Mouse (Mus musculus): ENCODE data around the gene Hist2h2ac. TPM values are rescaled to one million over a fixed set of nuclear protein-coding genes. Genes with fewer than 3 reads are reported as not detected.
"Not testable (repeated sequence)": the region's sequence is repeated elsewhere in the genome, so short reads cannot be mapped to it uniquely, and the experiment has no call there.

The Hist2h2ac gene
- polyA plus RNA-seq, 1 experiment from 2014 or later, result 13.3 TPM

DNA sequence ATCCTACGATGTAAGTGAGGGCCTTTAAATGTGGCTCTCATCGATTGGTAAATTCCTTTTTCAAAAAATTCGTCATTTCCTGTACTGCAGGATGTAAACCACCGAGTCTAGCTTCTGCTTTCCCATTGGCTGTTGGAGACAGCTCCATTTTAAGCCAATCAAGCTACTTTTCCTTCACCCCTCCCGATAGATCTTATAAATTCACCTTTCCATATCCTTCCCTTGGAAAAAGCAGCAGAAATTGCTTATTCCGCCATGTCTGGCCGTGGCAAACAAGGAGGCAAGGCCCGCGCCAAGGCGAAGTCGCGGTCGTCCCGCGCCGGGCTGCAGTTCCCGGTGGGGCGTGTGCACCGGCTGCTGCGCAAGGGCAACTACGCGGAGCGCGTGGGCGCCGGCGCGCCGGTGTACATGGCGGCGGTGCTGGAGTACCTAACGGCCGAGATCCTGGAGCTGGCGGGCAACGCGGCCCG lies 984 bp downstream of the Hist2h2ac start, which contains the start of the genes Bola1 and Hist2h2ab:
Bola1 (minus strand) TSS at position 49 of the 470 bp plus-strand sequence.
Hist2h2ab (plus strand) TSS at position 205 of the 470 bp plus-strand sequence.
- Histone ChIP-seq H3K9ac (peak within 1 kb of the TSS; percentile 88), H3K36me3 (ENCODE audit: poor library complexity, severe bottlenecking) (no peaks in the 10 kb centered on the region), H3K9me3 (replicated peaks) (no peaks in the 10 kb centered on the region), H3K4me1 (peaks cover 42% of the 10 kb centered on the region), H3K4me3 (peak within 1 kb of the TSS; percentile 61), H3K27ac (peak within 1 kb of the TSS; percentile 98), H3K4me2 (peak within 1 kb of the TSS; percentile 87), H3K27me3 (no peaks in the 10 kb centered on the region)
- peak; percentile 91 for ATAC-seq
- 0% methylated on average over 37 of the region's 37 CpGs for WGBS

- Histone ChIP-seq H3K27ac (peak overlapping the region; percentile 98), H3K27me3 (no peaks in the 10 kb centered on the region), H3K9ac (peak overlapping the region; percentile 88), H3K4me3 (peak overlapping the region; percentile 61), H3K36me3 (ENCODE audit: poor library complexity, severe bottlenecking) (no peaks in the 10 kb centered on the region), H3K4me1 (peaks cover 40% of the 10 kb centered on the region), H3K9me3 (replicated peaks) (no peaks in the 10 kb centered on the region), H3K4me2 (peak overlapping the region; percentile 87)
- peak; percentile 39 for ATAC-seq
- WGBS, result under 1% methylated on average over 12 of the region's 12 CpGs
Observed at GRCm38 (mm10) chr3:96219191-96219641, 1.5 kb downstream of the Hist2h2ac start.

DNA sequence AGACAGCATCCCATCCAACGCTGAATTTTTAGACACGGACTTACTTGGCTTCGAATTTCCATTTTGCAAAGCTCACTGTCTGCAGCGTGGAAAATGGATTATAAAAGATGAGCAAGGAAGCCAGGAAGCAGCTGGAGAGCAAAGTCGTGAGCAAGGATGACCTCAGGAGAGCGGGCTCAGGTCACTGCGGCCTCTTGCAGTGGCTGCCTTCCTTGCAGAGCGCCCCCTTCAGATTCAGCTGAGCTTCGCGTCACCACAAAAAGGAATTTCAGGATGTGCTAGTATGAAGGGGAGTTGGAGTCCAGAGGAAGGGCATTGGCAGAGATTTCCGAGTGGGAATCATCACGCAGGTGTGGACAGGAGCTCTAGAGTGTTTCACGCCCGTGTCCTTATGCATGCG lies 11.4 kb downstream of the Hist2h2ac start:
- H3K4me3 ChIP-seq, result no peak overlapping the region
- no peak overlapping the region for H3K4me2 ChIP-seq
- H3K36me3 ChIP-seq (ENCODE audit: poor library complexity, severe bottlenecking), result no peaks in the 10 kb centered on the region
- H3K27ac ChIP-seq, result no peak overlapping the region
- no peak overlapping the region for H3K9ac ChIP-seq
- 28% methylated on average over 15 of the region's 15 CpGs for WGBS
- H3K27me3 ChIP-seq, result no peaks in the 10 kb centered on the region
- no peaks in the 10 kb centered on the region for H3K4me1 ChIP-seq
- H3K9me3 ChIP-seq (replicated peaks), result no peaks in the 10 kb centered on the region
- no peak for ATAC-seq

- 90% methylated on average over 3 of the region's 3 CpGs for WGBS
- no peak overlapping the region for H3K4me2 ChIP-seq
- no peak overlapping the region for H3K27ac ChIP-seq
- no peaks in the 10 kb centered on the region for H3K36me3 ChIP-seq (ENCODE audit: poor library complexity, severe bottlenecking)
- no peak overlapping the region for H3K9ac ChIP-seq
- H3K9me3 ChIP-seq (replicated peaks), result no peaks in the 10 kb centered on the region
- H3K27me3 ChIP-seq, result no peaks in the 10 kb centered on the region
- no peak overlapping the region for H3K4me3 ChIP-seq
- ATAC-seq, result no peak
- no peaks in the 10 kb centered on the region for H3K4me1 ChIP-seq
Observed at GRCm38 (mm10) chr3:96207819-96208218, 12.9 kb downstream of the Hist2h2ac start.

GRCm38 (mm10) chr3:96199731-96200130 lies 20.9 kb downstream of the Hist2h2ac start:
- H3K27me3 ChIP-seq, result no peaks in the 10 kb centered on the region
- no peak overlapping the region for H3K9ac ChIP-seq
- 72% methylated on average over 2 of the region's 2 CpGs for WGBS
- H3K4me3 ChIP-seq, result no peak overlapping the region
- no peaks in the 10 kb centered on the region for H3K9me3 ChIP-seq (replicated peaks)
- no peak for ATAC-seq
- no peak overlapping the region for H3K4me2 ChIP-seq
- 0 out of 2 replicates have a peak, but pooled peaks cover 4% of the 10 kb centered on the region for H3K36me3 ChIP-seq (ENCODE audit: poor library complexity, severe bottlenecking)
- no peak overlapping the region for H3K27ac ChIP-seq
- peaks cover 15% of the 10 kb centered on the region for H3K4me1 ChIP-seq

GRCm38 (mm10) chr3:96198601-96199251 lies 22.0 kb downstream of the Hist2h2ac start:
- H3K4me2 ChIP-seq; H3K9me3 ChIP-seq (replicated peaks); H3K27me3 ChIP-seq; H3K4me3 ChIP-seq; ATAC-seq; H3K9ac ChIP-seq; H3K27ac ChIP-seq: not testable (repeated sequence)
- 24% methylated on average over 8 of the region's 8 CpGs for WGBS
- Histone ChIP-seq H3K36me3 (ENCODE audit: poor library complexity, severe bottlenecking) (peaks cover 14% of the 10 kb centered on the region; the same call in 1 of the 2 replicates), H3K4me1 (peaks cover 15% of the 10 kb centered on the region)

- Histone ChIP-seq H3K36me3 (ENCODE audit: poor library complexity, severe bottlenecking) (peaks cover 20% of the 10 kb centered on the region; the same call in 1 of the 2 replicates), H3K27me3 (no peaks in the 10 kb centered on the region), H3K4me3 (peak overlapping the region; percentile 62), H3K9ac (peak overlapping the region; percentile 14; the same call in 1 of the 2 replicates), H3K9me3 (replicated peaks) (no peaks in the 10 kb centered on the region), H3K27ac (no peak overlapping the region), H3K4me1 (peaks cover 15% of the 10 kb centered on the region), H3K4me2 (peak overlapping the region; percentile 97)
- ATAC-seq, result peak; percentile 31
- WGBS, result 6% methylated on average over 6 of the region's 6 CpGs
Observed at GRCm38 (mm10) chr3:96198181-96198580, 22.5 kb downstream of the Hist2h2ac start.

DNA sequence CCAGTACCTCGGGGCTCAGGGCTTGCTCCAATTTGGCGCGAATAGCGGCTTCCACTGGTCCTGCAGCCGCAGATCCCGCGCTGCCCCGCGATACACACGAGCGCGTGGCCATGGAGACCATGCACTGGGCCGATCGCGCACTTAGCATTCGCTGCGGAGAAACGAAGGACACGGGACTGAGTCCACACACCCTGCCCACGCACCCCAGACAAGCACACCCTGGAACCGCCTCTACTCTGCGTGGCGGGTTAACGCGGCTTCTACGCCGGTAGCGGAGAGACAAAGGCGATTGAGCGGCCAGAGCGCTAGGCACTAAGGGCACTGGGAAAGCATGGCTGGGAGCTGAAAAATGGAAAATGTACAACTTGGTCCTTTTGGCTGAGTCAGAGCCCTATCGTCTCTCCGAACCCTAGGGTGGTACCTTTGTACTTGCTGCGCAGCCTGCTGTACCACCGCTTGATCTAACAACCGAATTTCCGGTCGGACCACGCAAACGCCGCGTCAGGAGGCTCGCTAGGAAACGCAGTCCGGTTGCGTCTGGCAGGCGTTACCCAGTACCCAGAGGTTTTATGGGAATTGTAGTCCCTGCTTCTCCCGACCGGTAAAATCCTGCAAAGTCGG lies 23.4 kb downstream of the Hist2h2ac start:
- Histone ChIP-seq H3K9me3 (replicated peaks) (no peaks in the 10 kb centered on the region), H3K9ac (peak overlapping the region; percentile 94), H3K27ac (peak overlapping the region; percentile 96), H3K36me3 (ENCODE audit: poor library complexity, severe bottlenecking) (peaks cover 23% of the 10 kb centered on the region; the same call in 1 of the 2 replicates), H3K27me3 (no peaks in the 10 kb centered on the region), H3K4me1 (peaks cover 15% of the 10 kb centered on the region), H3K4me2 (peak overlapping the region; percentile 97), H3K4me3 (peak overlapping the region; percentile 62)
- peak; percentile 95 for ATAC-seq
- under 1% methylated on average over 50 of the region's 50 CpGs for WGBS

DNA sequence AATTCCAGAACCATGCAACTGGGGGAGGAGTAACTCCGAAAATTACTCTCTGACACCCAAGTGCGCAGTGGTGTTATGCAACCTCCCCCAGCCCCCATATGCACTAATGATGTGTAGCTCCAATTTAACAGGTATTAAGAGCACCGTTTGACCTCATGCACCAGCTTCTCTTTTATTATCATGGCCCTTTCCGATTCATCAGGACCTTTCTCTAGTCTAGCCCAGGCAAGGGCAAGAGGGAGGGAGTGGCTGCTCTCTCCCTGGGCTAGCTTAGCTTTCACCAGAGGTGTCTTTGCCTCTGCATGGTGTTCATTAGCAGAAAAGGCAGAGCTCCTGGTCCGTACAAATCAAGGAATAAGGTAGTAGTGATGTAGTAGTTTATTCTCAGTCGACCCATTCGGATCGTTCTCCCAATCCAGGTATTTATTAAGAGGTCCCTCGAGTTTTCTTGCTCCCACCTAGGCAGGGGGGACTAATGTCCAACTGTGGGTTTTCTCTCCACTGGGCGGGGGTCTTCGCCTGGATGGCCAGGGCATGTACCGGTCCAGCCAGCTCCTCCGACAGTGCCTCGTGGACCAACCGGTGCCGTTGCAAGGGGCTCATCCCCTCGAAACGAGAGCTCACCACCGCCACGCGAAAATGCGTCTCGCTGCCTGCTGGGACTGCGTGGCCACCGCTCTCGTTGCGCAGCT lies 24.1 kb downstream of the Hist2h2ac start:
- Histone ChIP-seq H3K4me3 (peak overlapping the region; percentile 62), H3K4me1 (peaks cover 15% of the 10 kb centered on the region), H3K9me3 (replicated peaks) (no peaks in the 10 kb centered on the region), H3K9ac (peak overlapping the region; percentile 94), H3K4me2 (peak overlapping the region; percentile 97), H3K27me3 (no peaks in the 10 kb centered on the region), H3K36me3 (ENCODE audit: poor library complexity, severe bottlenecking) (peaks cover 23% of the 10 kb centered on the region; the same call in 1 of the 2 replicates), H3K27ac (peak overlapping the region; percentile 96)
- WGBS, result 21% methylated on average over 27 of the region's 27 CpGs
- peak; percentile 9; the same call in 1 of the 2 replicates for ATAC-seq

DNA sequence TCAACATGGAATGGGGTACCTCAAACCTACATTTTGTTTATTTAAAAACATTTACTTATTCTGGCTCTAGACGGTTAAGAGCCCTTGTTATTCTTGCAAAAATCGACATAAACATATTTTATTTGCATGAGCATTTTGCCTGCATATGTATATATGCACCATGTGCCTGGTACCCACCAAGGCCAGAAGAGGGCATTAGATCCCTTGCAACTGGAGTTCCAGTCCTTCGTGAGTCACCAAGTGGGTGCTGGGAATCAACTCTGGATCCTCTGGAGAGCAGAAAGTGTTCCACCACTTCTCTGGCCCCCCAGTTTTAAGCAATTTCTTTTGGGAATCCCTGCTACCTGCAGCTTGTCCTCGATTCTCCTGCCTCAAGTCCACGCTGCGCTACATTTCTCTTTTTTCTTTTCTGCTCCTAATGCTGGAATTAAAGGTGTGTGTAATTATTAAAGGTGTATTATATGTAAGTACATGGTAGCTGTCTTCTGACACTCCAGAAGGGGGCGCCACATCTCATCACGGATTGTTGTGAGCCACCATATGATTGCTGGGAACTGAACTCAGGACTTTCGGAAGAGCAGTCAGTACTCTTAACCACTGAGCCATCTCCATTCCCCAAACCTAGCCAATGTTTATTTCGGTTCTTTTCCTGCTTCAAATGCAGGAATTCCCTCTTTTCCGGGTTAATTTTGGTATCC lies 24.9 kb downstream of the Hist2h2ac start:
- H3K36me3 ChIP-seq (ENCODE audit: poor library complexity, severe bottlenecking), result peaks cover 23% of the 10 kb centered on the region
- peaks cover 15% of the 10 kb centered on the region for H3K4me1 ChIP-seq
- no peak for ATAC-seq
- 91% methylated on average over 11 of the region's 11 CpGs for WGBS
- H3K27ac ChIP-seq, result no peak overlapping the region
- H3K9ac ChIP-seq, result no peak overlapping the region
- no peaks in the 10 kb centered on the region for H3K27me3 ChIP-seq
- H3K4me2 ChIP-seq, result peak overlapping the region; percentile 97
- no peak overlapping the region for H3K4me3 ChIP-seq
- H3K9me3 ChIP-seq (replicated peaks), result no peaks in the 10 kb centered on the region

GRCm38 (mm10) chr3:96194966-96195365 lies 25.7 kb downstream of the Hist2h2ac start:
- 94% methylated on average over 10 of the region's 10 CpGs for WGBS
- H3K27me3 ChIP-seq, result no peaks in the 10 kb centered on the region
- H3K36me3 ChIP-seq (ENCODE audit: poor library complexity, severe bottlenecking), result peaks cover 31% of the 10 kb centered on the region
- no peak overlapping the region for H3K4me3 ChIP-seq
- peaks cover 15% of the 10 kb centered on the region for H3K4me1 ChIP-seq
- ATAC-seq, result no peak
- no peak overlapping the region for H3K27ac ChIP-seq
- no peak overlapping the region for H3K4me2 ChIP-seq
- H3K9me3 ChIP-seq (replicated peaks), result no peaks in the 10 kb centered on the region
- no peak overlapping the region for H3K9ac ChIP-seq
